Mouse (Mus musculus) cerebellum, adult 18-20 months (tissue): ENCODE measurements around the gene Wfdc13.

Source experiments
- DNase-seq, 2 experiments: peaks; one replicate each; pipeline ENCODE4 v3.0.0; 2021

Gene Wfdc13

GRCm38 (mm10) chr2:164684807-164685206 lies at the start of gene Wfdc13:
Gene Wfdc13 (plus strand): TSS chr2:164685107.
- no peak for DNase-seq

GRCm38 (mm10) chr2:164635266-164635665 lies 49.6 kb upstream of the Wfdc13 start:
- DNase-seq, result no peak

- no peak for DNase-seq
Measured at GRCm38 (mm10) chr2:164638696-164639095, 46.2 kb upstream of the Wfdc13 start, which contains the start of gene Wfdc16. Gene Wfdc16 (minus strand): TSS chr2:164638796.

GRCm38 (mm10) chr2:164641129-164641528 lies 43.8 kb upstream of the Wfdc13 start:
- DNase-seq, result no peak

GRCm38 (mm10) chr2:164641881-164642673 lies 42.8 kb upstream of the Wfdc13 start:
- DNase-seq, result no peak

GRCm38 (mm10) chr2:164655858-164656257 lies 29.0 kb upstream of the Wfdc13 start, which contains the start of gene Wfdc10:
Gene Wfdc10 (plus strand): TSS chr2:164656046.
- DNase-seq, result peak; percentile 18 to 33

- no peak for DNase-seq
Measured at GRCm38 (mm10) chr2:164656483-164656882, 28.4 kb upstream of the Wfdc13 start, which contains the start of gene Wfdc9. Gene Wfdc9 (minus strand): TSS chr2:164656583.

- DNase-seq, result no peak
Measured at GRCm38 (mm10) chr2:164664851-164665250, 20.1 kb upstream of the Wfdc13 start.

GRCm38 (mm10) chr2:164670261-164670660 lies 14.6 kb upstream of the Wfdc13 start:
- no peak for DNase-seq

GRCm38 (mm10) chr2:164670938-164671337 lies 14.0 kb upstream of the Wfdc13 start:
- no peak for DNase-seq

GRCm38 (mm10) chr2:164673987-164674386 lies 10.9 kb upstream of the Wfdc13 start, which contains the start of gene Wfdc11:
Gene Wfdc11 (minus strand): TSS chr2:164674087.
- no peak for DNase-seq

- no peak for DNase-seq
Measured at GRCm38 (mm10) chr2:164676103-164676502, 8.8 kb upstream of the Wfdc13 start.

- DNase-seq, result no peak
Measured at GRCm38 (mm10) chr2:164676916-164677685, 7.8 kb upstream of the Wfdc13 start.

- DNase-seq, result peak; percentile 49 to 50
Measured at GRCm38 (mm10) chr2:164678848-164679625, 5.9 kb upstream of the Wfdc13 start.

GRCm38 (mm10) chr2:164679906-164680305 lies 5.0 kb upstream of the Wfdc13 start:
- no peak for DNase-seq

GRCm38 (mm10) chr2:164698201-164698600 lies 13.3 kb downstream of the Wfdc13 start, which contains the start of gene Spint4:
Gene Spint4 (plus strand): TSS chr2:164698501.
- no peak for DNase-seq

- no peak for DNase-seq
Measured at GRCm38 (mm10) chr2:164700959-164701358, 16.1 kb downstream of the Wfdc13 start.

- no peak for DNase-seq
Measured at GRCm38 (mm10) chr2:164701761-164702160, 16.9 kb downstream of the Wfdc13 start.

GRCm38 (mm10) chr2:164704235-164704634 lies 19.3 kb downstream of the Wfdc13 start:
- no peak for DNase-seq

- DNase-seq, result no peak
Measured at GRCm38 (mm10) chr2:164705328-164705727, 20.4 kb downstream of the Wfdc13 start.

- no peak for DNase-seq
Measured at GRCm38 (mm10) chr2:164705991-164706390, 21.1 kb downstream of the Wfdc13 start.

- no peak for DNase-seq
Measured at GRCm38 (mm10) chr2:164715005-164715404, 30.1 kb downstream of the Wfdc13 start, which contains the start of gene Spint5. Gene Spint5 (plus strand): TSS chr2:164715305.
